Mouse (Mus musculus) hindbrain, embryonic 14.5 days (tissue): ENCODE measurements around the gene Rnf10. TPM values are rescaled to one million over a fixed set of nuclear protein-coding genes. Genes with fewer than 3 reads are reported as not detected.

Source experiments
- ATAC-seq: fragments of 200-750 bp; cut with Nextera tagmentation; 2 replicates; pipeline ENCODE4 v1.8.0; 2017; ENCODE audit warnings: moderate number of reproducible peaks, mild to moderate bottlenecking, moderate TSS enrichment, moderate library complexity; ENCODE audit not compliant: low FRiP score
- DNase-seq: peaks from one replicate; pipeline ENCODE4 v3.0.0-alpha.2; 2015; ENCODE audit warnings: low spot score
- H3K27ac ChIP-seq: fragments of 300-500 bp; sonication (generic); 2 replicates; pipeline ENCODE4 v1.5.1; 2014; ENCODE audit warnings: mild to moderate bottlenecking, moderate library complexity
- H3K27me3 ChIP-seq: fragments of 300-500 bp; sonication (generic); 2 replicates; pipeline ENCODE4 v1.6.1; 2014; ENCODE audit warnings: mild to moderate bottlenecking, low read length, mixed read lengths; ENCODE audit not compliant: control insufficient read depth, insufficient read depth
- H3K36me3 ChIP-seq: fragments of 300-500 bp; sonication (generic); replicated peaks from 2 replicates; pipeline ENCODE4 v1.6.1; 2014; ENCODE audit not compliant: control insufficient read depth, insufficient read depth
- H3K4me1 ChIP-seq: fragments of 300-500 bp; sonication (generic); replicated peaks from 2 replicates; pipeline ENCODE4 v1.6.1; 2014; ENCODE audit warnings: antibody characterized with exemption, low read length, mixed read lengths; ENCODE audit not compliant: control insufficient read depth, insufficient read depth
- H3K4me2 ChIP-seq: fragments of 300-500 bp; sonication (generic); replicated peaks from 2 replicates; pipeline ENCODE4 v1.6.1; 2014; ENCODE audit warnings: mild to moderate bottlenecking, moderate library complexity
- H3K4me3 ChIP-seq: fragments of 300-500 bp; sonication (generic); replicated peaks from 2 replicates; pipeline ENCODE4 v1.5.1; 2014; ENCODE audit warnings: mild to moderate bottlenecking, low read length
- H3K9ac ChIP-seq: fragments of 300-500 bp; sonication (generic); 2 replicates; pipeline ENCODE4 v1.6.1; 2014
- H3K9me3 ChIP-seq: fragments of 300-500 bp; sonication (generic); 2 replicates; pipeline ENCODE4 v1.6.1; 2016; ENCODE audit warnings: low read length; ENCODE audit not compliant: control insufficient read depth
- WGBS: fragments of 180-500 bp; shearing (Covaris S2); extraction: QIAGEN DNeasy Blood & Tissue Kit; methylation state at CpG from one replicate; pipeline ENCODE4 v1.1.7; 2014; 5-methylcytosine and 5-hydroxymethylcytosine counted together
- polyA plus RNA-seq: library from polyadenylated mRNA; unstranded; fragments of >200 nt; fragmentation: Nextera tagmentation; extraction: Ambion mirVana; gene quantifications from 2 replicates; pipeline ENCODE4 v1.2.1, GENCODE M21; 2014

Rnf10 gene
- polyA plus RNA-seq, 1 experiment from 2014 or later, result 101 TPM

DNA sequence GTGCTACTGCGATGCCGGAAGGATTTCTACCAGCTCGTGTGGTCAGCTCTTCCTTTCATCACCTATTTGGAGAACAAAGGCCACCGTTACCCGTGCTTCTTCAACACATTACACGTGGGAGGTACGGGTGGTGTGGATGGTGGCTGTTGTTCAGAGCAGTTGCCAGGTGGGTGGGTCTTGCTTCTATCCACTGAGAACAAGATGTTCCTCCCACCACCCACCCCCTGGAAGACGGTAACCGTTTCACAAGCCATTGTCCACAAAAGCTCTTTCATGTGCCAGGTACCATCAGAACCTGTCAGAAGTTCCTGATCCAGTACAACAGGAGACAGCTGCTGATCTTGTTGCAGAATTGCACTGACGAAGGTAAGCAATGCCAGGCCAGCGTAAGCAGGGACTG is 32.5 kb downstream of the Rnf10 start:
- H3K27ac ChIP-seq, result no peak overlapping the region
- H3K27me3 ChIP-seq, result no peaks in the 10 kb centered on the region
- peaks cover 10% of the 10 kb centered on the region for H3K4me1 ChIP-seq
- no peak overlapping the region for H3K4me2 ChIP-seq
- peaks cover 57% of the 10 kb centered on the region for H3K36me3 ChIP-seq
- 85% methylated on average over 11 of the region's 11 CpGs for WGBS
- no peak overlapping the region for H3K9ac ChIP-seq
- DNase-seq (no peak), ATAC-seq (no peak)
- H3K4me3 ChIP-seq, result no peak overlapping the region
- H3K9me3 ChIP-seq, result no peaks in the 10 kb centered on the region

GRCm38 (mm10) chr5:115238729-115239195 is 33.9 kb downstream of the Rnf10 start:
- Histone ChIP-seq H3K9me3 (no peaks in the 10 kb centered on the region), H3K4me2 (peak overlapping the region; percentile 86), H3K9ac (peak overlapping the region; percentile 67), H3K4me1 (peaks cover 10% of the 10 kb centered on the region), H3K4me3 (peak overlapping the region; percentile 66), H3K27me3 (peaks cover 8% of the 10 kb centered on the region), H3K27ac (no peak overlapping the region), H3K36me3 (peaks cover 43% of the 10 kb centered on the region)
- ATAC-seq (no peak), DNase-seq (no peak)
- WGBS, result 7% methylated on average over 11 of the region's 11 CpGs

DNA sequence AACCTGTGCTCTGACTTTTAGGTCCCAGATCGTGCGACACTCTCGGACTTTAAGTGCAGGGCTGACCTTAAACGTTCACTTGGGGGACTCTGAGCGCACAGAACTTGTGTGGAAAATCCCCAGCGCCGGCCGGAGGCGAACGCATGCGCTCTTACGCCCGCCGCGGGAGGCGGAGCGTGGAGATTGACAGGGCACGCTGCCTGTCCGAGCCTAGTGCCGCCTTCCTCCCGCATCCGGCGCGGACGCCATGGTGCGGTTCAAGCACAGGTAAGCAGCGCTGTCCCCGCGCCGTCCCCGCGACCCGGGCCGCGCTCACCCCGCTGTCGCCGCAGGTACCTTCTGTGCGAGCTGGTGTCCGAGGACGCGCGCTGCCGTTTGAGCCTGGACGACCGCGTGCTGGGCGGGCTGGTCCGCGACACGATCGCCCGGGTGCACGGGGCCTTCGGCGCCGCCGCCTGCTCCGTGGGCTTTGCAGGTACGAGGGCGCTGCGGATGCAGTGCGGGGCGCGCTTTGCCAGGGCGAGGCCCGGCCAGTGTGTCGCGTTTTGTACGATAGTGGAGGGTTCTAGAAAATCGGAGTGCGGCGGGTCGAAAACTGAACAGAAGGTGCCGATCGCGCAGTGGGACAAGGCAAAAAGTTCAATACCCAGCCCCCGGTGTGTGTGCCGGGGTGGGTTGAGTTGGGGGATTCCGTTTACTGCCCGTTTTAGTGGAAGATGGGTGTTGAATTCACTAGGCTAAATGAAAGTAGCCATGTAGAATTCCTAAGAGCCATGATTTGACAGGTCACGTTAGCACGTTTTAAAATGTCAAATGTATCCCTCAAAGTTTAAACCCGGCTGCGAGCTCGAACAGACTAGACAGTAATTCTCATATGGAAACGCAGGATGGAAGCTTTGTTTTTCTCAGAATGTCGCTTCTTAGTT is 34.6 kb downstream of the Rnf10 start:
- Histone ChIP-seq H3K4me1 (peaks cover 10% of the 10 kb centered on the region), H3K4me2 (peak overlapping the region; percentile 86), H3K9ac (peak overlapping the region; percentile 67), H3K36me3 (peaks cover 36% of the 10 kb centered on the region), H3K27me3 (peaks cover 13% of the 10 kb centered on the region), H3K4me3 (peak overlapping the region; percentile 66), H3K27ac (peak overlapping the region; percentile 58; the same call in 1 of the 2 replicates), H3K9me3 (no peaks in the 10 kb centered on the region)
- DNase-seq, result peak; percentile 92
- peak; percentile 80 for ATAC-seq
- WGBS, result under 1% methylated on average over 88 of the region's 88 CpGs

- peaks cover 10% of the 10 kb centered on the region for H3K4me1 ChIP-seq
- H3K9ac ChIP-seq, result peak within 1 kb of the TSS; percentile 66
- H3K36me3 ChIP-seq, result peaks cover 14% of the 10 kb centered on the region
- H3K4me3 ChIP-seq, result peak within 1 kb of the TSS; percentile 41
- peak within 1 kb of the TSS; percentile 69 for H3K4me2 ChIP-seq
- peaks cover 16% of the 10 kb centered on the region for H3K27me3 ChIP-seq
- peak; percentile 92 for DNase-seq
- 1% methylated on average over 21 of the region's 21 CpGs for WGBS
- H3K9me3 ChIP-seq, result no peaks in the 10 kb centered on the region
- H3K27ac ChIP-seq, result peak within 1 kb of the TSS; percentile 63; the same call in 1 of the 2 replicates
- ATAC-seq, result peak; percentile 63
Measured at GRCm38 (mm10) chr5:115235786-115236263, 36.9 kb downstream of the Rnf10 start, which contains the start of gene Pop5. Gene Pop5, plus strand, starts transcription at chr5:115235836.

DNA sequence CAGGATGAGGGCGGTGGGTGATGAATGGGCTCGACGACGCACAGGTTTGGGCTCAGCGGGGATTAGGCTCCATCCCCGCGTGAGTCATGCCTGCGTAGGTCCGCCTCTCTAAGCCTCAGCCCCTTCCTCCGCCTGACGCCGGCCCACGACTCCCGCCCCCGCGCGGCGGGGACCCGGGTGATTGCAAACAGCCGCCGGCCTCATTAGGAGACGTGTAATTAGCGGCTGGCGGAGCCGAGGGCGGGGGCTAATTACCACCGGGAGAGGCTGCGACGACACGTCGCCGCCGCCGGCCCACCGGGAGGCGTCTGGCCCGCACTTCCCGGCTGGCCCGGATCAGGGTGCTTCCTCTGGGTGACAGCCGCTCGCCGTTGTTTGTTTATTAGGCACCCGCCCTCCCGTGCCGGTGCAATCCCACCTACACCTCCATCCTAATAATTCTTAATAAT is 37.4 kb downstream of the Rnf10 start:
- peak overlapping the region; percentile 66 for H3K9ac ChIP-seq
- peaks cover 9% of the 10 kb centered on the region for H3K36me3 ChIP-seq
- peak overlapping the region; percentile 41 for H3K4me3 ChIP-seq
- DNase-seq (peak; percentile 52), ATAC-seq (peak; percentile 41)
- peaks cover 10% of the 10 kb centered on the region for H3K4me1 ChIP-seq
- peaks cover 16% of the 10 kb centered on the region for H3K27me3 ChIP-seq
- peak overlapping the region; percentile 63; the same call in 1 of the 2 replicates for H3K27ac ChIP-seq
- 1% methylated on average over 33 of the region's 45 CpGs for WGBS
- H3K4me2 ChIP-seq, result peak overlapping the region; percentile 69
- H3K9me3 ChIP-seq, result no peaks in the 10 kb centered on the region

GRCm38 (mm10) chr5:115234519-115234918 is 38.2 kb downstream of the Rnf10 start:
- no peak overlapping the region for H3K9ac ChIP-seq
- WGBS, result 50% methylated on average over 6 of the region's 6 CpGs
- no peak overlapping the region for H3K4me3 ChIP-seq
- ATAC-seq (no peak), DNase-seq (no peak)
- H3K4me2 ChIP-seq, result no peak overlapping the region
- no peak overlapping the region for H3K27ac ChIP-seq
- H3K27me3 ChIP-seq, result peaks cover 16% of the 10 kb centered on the region
- H3K4me1 ChIP-seq, result peaks cover 10% of the 10 kb centered on the region
- peaks cover under 1% of the 10 kb centered on the region; the same call in 1 of the 2 replicates for H3K36me3 ChIP-seq
- H3K9me3 ChIP-seq, result no peaks in the 10 kb centered on the region

DNA sequence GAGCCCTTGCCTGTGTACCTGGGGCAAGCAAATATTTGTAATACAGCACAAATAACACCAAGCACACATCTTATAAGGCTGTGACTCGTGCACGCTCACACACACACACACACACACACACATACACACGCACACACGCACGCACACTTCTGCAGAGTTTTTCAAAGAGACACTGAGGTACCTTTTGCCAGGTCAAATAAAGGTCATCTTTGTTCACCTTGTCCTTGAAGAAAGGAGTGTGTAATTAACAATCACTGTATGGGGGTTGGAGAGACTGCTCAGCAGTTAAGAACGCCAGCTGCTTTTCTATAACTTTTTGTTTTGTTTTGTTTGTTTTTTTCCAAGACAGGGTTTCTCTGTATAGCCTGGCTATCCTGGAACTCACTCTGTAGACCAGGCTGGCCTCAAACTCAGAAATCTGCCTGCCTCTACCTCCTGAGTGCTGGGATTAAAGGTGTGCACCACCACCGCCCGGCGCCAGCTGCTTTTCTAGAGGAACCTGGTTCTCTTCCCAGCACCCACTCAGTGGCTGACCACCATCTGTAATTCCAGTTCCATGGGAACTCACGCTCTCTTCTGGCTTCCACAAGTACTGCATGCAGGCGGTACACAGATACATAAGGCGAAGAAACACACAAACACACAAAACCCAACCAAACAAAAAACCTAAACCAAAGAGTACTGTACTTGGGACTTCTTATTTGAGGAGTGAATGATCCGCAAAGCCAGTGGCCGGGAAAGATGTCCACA is 39.5 kb downstream of the Rnf10 start:
- H3K9me3 ChIP-seq, result no peaks in the 10 kb centered on the region
- H3K36me3 ChIP-seq, result no peaks in the 10 kb centered on the region
- H3K27ac ChIP-seq, result no peak overlapping the region
- DNase-seq, result no peak
- ATAC-seq, result no peak
- 93% methylated on average over 14 of the region's 14 CpGs for WGBS
- H3K27me3 ChIP-seq, result peaks cover 16% of the 10 kb centered on the region
- peaks cover 3% of the 10 kb centered on the region; the same call in 1 of the 2 replicates for H3K4me1 ChIP-seq
- no peak overlapping the region for H3K4me2 ChIP-seq
- no peak overlapping the region for H3K4me3 ChIP-seq
- no peak overlapping the region for H3K9ac ChIP-seq

- peaks cover 16% of the 10 kb centered on the region for H3K27me3 ChIP-seq
- peaks cover 2% of the 10 kb centered on the region; the same call in 1 of the 2 replicates for H3K4me1 ChIP-seq
- H3K27ac ChIP-seq, result no peak overlapping the region
- no peak overlapping the region for H3K4me3 ChIP-seq
- 80% methylated on average over 6 of the region's 6 CpGs for WGBS
- H3K9me3 ChIP-seq, result no peaks in the 10 kb centered on the region
- no peak overlapping the region for H3K4me2 ChIP-seq
- no peak for DNase-seq
- ATAC-seq, result no peak
- no peaks in the 10 kb centered on the region for H3K36me3 ChIP-seq
- no peak overlapping the region for H3K9ac ChIP-seq
Measured at GRCm38 (mm10) chr5:115232516-115232915, 40.2 kb downstream of the Rnf10 start.
